Mouse (Mus musculus): ENCODE results near the gene Olfr747.
"Not testable (repeated sequence)": the region's sequence is repeated elsewhere in the genome, so short reads cannot be mapped to it uniquely, and the experiment has no call there.

Gene Olfr747

GRCm38 (mm10) chr14:50693106-50693505 lies at the start of gene Olfr747:
Gene Olfr747, minus strand, starts transcription at chr14:50693206.
- DNase-seq = no peak

GRCm38 (mm10) chr14:50741584-50741983 lies 48.6 kb upstream of the Olfr747 start:
- no peak for DNase-seq

GRCm38 (mm10) chr14:50740334-50740733 lies 47.3 kb upstream of the Olfr747 start:
- no peak for DNase-seq

- not testable (repeated sequence) for DNase-seq
Measured at GRCm38 (mm10) chr14:50722371-50722770, 29.4 kb upstream of the Olfr747 start.

GRCm38 (mm10) chr14:50719875-50720274 lies 26.9 kb upstream of the Olfr747 start:
- not testable (repeated sequence) for DNase-seq

- no peak for DNase-seq
Measured at GRCm38 (mm10) chr14:50707073-50707472, 14.1 kb upstream of the Olfr747 start, which contains the start of gene Olfr748. Gene Olfr748, plus strand, starts transcription at chr14:50707373.

- no peak for DNase-seq
Measured at GRCm38 (mm10) chr14:50646783-50647182, 46.2 kb downstream of the Olfr747 start, which contains the start of gene Olfr746. Gene Olfr746, plus strand, starts transcription at chr14:50647083.

- DNase-seq = no peak
Measured at GRCm38 (mm10) chr14:50639088-50639487, 53.9 kb downstream of the Olfr747 start, which contains the start of gene Olfr745. Gene Olfr745, plus strand, starts transcription at chr14:50639388.

Measured in cerebellum, postnatal 14 days (tissue).